Mouse (Mus musculus) layer of hippocampus, adult 8-10 months (tissue): Measurements from ENCODE around the gene Reep6. TPM values are rescaled to one million over a fixed set of nuclear protein-coding genes. Genes with fewer than 3 reads are reported as not detected.

Source experiments
- DNase-seq, 2 experiments: peaks; one replicate each; pipeline ENCODE4 v3.0.0; 2022; ENCODE audit warnings: low spot score in 2 of 2
- total RNA-seq, 4 experiments: library from RNA; stranded (reverse); gene quantifications; 2 replicates each; pipeline ENCODE4 v1.2.4; 2022

Gene Reep6
- total RNA-seq, 4 experiments from 2014 or later, result 9.2 to 12.3 (median 10.2) TPM

DNA sequence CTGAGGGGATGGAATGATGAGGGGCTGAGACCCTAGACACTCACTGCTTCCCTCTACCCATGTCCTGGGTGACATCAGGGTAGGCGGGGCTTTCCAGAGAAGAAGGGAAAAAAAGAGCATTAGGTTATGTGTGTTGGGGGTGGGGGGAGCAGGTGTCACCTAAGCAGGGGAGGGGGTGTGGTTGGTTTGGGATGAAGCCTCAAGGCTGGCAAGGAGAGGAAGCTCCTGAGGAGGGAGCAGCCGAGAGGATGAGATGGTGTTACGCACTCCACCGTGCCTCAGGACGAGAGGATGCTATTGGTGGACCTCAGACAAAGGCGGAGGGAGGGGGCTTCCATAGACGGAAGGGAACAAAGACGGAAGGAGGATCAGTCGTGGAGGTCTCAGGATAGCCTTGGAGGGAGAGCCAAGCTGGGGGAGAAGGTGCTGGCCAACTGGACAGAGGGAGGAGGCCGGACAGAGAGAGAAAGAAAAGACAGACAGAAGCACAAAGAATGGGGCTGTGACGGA lies 29.0 kb upstream of the Reep6 start:
- no peak for DNase-seq

DNA sequence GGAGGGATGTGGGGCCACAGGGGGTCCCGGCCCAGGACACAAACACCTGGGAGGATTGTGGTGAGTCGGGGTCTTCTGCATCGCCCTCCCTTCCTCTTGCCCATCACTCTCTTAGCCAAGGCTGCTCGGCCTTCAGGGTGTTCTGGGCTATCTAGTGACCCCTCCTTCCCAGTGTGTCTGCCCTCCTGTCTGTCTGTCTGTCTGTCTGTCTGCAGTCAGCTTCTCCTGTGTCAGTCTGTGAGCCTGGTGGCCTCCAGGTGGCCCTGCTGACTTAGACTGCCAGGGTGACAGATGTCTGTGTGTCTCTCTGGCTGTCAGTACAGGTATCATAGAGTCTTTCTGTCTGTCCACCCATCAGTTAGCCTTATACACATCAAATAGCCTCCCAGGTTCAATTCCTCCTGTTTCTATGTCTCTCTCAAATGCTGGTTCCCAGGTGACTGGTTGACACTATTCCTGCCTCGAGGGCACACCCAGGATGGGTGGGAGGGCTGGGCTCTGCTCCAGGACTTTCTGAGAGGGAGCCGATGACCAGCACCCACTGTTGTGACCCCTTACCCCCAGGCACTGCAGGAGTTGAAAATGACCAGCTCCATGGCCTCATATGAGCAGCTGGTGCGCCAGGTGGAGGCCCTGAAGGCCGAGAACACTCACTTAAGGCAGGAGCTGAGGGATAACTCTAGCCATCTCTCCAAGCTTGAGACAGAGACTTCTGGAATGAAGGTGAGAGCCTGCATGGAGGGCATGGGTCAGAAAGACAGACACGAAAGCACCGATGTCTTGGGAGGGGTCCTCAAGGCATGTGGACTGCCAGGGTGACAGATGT lies 28.3 kb upstream of the Reep6 start:
- no peak for DNase-seq

DNA sequence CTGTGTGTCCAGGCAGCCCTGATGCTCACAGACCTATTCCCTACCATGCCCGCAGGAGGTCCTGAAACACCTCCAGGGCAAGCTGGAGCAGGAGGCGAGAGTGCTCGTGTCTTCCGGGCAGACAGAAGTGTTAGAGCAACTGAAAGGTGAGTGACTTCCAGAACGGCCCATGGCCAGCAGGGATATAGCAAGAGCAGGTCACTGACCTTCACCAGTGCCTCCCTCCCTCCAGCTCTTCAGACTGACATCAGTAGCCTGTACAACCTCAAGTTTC lies 27.7 kb upstream of the Reep6 start:
- no peak for DNase-seq

GRCm38 (mm10) chr10:80302471-80302881 lies 27.3 kb upstream of the Reep6 start:
- peak; percentile 70 to 86 for DNase-seq

DNA sequence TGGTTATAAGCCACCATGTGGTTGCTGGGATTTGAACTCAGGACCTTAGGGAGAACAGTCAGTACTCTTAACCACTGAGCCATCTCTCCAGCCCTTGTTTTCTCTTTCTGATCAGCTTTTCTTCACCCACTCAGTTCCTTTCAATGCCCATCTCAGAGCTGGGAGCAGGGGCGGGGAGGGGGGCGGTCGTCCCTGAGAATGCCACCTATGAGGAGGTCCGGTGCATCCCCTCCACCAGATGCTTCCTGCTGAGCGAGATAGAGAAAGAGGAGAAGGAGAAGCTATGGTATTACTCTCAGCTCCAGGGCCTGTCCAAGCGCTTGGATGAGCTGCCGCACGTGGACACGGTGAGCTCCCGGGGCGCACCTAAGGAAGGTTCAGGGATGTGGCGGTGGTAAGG lies 25.3 kb upstream of the Reep6 start:
- no peak for DNase-seq

- DNase-seq, result no peak
Measured at GRCm38 (mm10) chr10:80304862-80305261, 24.9 kb upstream of the Reep6 start.

DNA sequence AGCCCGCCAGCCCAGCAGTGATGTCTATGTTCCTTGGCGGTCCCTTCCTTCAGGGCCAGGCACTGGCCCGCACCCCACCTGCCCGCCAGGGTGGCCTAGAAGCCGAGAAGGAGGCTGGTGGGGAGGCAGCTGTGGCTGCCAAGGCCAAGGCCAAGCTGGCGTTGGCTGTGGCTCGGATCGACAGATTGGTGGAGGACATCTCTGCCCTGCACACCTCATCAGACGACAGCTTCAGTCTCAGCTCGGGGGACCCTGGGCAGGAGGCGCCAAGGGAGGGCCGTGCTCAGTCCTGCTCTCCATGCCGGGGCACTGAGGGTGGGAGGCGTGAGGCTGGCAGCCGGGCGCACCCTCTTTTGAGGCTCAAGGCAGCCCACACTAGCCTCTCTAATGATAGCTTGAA lies 18.2 kb upstream of the Reep6 start:
- no peak for DNase-seq

DNA sequence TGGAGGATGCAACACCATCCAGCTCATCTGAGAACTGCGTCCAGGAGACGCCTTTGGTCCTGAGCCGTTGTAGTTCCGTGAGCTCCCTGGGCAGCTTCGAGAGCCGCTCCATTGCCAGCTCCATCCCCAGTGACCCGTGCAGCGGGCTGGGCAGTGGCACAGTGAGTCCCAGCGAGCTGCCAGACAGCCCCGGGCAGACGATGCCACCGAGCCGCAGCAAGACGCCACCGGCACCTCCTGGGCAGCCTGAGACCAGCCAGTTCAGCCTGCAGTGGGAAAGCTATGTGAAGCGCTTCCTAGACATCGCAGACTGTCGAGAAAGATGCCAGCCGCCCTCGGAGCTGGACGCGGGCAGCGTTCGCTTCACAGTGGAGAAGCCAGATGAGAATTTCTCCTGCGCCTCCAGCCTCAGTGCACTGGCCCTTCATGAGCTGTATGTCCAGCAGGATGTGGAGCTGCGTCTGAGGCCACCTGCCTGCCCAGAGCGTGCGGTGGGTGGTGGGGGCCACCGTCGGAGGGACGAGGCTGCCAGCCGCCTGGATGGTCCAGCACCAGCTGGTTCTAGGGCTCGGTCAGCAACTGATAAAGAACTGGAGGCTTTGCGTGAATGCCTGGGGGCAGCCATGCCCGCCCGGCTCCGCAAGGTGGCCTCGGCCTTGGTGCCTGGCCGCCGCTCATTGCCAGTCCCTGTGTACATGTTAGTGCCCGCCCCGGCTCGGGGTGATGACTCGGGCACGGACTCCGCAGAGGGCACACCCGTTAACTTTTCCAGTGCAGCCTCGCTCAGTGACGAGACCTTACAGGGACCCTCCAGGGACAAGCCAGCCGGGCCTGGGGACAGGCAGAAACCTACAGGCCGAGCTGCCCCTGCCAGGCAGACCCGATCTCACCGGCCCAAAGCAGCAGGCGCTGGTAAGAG lies 16.9 kb upstream of the Reep6 start:
- DNase-seq, result no peak

DNA sequence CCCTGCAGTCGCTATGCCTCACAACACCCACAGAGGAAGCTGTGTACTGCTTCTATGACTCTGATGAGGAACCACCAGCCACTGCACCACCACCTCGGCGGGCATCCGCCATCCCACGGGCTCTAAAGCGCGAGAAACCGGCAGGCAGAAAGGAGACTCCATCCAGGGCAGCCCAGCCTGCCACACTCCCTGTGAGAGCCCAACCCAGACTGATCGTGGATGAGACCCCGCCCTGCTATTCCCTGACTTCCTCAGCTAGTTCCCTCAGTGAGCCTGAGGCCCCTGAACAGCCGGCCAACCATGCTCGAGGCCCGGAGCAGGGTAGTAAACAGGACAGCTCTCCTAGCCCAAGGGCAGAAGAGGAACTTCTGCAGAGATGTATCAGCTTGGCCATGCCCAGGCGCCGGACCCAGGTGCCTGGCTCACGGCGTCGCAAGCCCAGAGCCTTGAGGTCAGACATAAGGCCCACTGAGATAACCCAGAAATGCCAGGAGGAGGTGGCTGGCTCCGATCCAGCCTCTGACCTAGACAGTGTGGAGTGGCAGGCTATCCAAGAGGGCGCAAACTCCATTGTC lies 16.0 kb upstream of the Reep6 start:
- no peak for DNase-seq

- DNase-seq, result no peak
Measured at GRCm38 (mm10) chr10:80314494-80315001, 15.2 kb upstream of the Reep6 start.

DNA sequence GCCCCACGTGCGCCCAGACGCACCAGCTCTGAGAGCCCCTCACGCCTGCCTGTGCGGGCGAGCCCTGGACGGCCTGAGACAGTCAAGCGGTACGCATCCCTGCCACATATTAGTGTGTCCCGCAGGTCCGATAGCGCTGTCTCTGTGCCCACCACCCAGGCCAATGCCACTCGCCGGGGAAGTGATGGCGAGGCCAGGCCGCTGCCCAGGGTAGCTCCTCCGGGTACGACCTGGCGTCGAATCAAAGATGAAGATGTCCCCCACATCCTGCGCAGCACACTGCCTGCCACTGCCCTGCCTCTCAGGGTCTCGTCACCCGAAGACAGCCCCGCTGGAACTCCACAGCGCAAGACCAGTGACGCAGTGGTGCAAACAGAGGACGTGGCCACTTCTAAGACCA lies 14.4 kb upstream of the Reep6 start:
- DNase-seq, result no peak

DNA sequence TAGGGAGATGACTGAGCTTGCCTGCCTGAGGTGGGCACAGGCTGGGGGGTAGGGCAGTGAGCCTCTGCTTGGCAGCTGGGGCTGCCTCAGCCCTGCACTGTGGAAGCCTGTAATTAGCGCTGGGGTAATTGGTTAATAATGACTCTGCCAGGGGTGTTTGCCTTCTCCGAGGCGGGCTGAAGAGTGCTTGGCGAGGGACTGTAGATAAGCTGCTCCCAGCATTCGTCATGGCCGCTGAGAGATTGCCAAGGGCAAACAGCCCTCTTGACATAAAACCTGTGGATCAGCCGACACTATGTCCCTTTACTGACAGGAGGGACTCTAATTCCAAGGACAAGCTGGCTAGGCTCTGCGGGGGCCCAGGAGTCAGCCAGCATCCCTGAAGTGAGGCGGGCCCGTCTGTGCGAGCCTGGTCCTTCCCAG lies 13.4 kb upstream of the Reep6 start:
- DNase-seq, result no peak

DNA sequence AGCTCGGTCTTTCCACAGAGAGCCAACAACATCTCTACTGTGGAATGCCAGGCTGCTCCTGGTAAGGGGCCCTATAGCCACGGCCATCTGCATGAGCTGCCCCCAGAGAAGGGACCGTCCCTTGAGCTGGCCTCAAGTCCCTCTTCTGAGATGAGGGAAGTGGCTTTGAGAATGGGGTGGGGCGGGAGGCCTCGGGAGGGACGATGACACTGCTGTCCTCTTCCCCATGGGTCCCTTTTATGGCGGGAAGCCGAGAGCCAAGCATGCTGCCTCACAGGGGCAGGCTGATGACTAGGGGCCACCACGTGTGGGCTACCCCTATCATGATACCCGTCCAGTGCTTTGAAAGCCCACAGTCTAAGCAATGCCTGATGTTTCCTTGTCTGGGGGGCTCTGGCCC lies 12.7 kb upstream of the Reep6 start:
- no peak for DNase-seq

GRCm38 (mm10) chr10:80320340-80320760 lies 9.4 kb upstream of the Reep6 start, which contains the start of gene 2310011J03Rik:
Gene 2310011J03Rik (minus strand): TSS chr10:80320537.
- DNase-seq, result peak; percentile 87 to 88

DNA sequence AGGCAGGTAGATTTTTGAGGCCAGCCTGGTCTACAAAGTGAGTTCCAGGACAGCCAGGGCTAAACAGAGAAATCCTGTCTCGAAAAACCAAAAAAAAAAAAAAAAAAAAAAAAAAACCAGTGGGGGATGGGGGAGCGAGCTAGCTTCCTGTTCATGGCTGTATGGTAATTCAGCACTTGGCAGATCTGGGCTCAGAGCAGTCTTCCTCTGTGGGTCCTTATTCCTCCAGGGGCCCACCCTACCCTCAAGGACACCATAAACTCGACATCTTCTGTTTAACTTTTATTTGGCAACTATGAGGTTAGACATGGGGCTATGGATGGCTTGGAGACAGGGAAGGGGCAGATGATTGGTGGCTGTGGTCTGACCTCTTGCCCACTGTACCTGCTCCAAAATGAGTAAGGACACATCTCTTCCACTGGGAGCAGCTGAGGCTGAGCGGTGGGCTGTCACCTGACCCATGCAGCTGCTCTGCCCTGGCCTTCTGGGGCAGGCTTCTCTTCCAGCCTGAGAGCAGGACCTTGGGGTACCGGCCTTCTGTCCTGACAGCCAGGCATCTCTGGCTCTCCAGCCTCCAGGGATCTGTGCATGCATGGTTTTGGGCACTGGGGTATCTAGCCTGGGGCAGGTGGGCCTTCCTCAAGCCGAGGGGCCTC lies 8.6 kb upstream of the Reep6 start:
- DNase-seq, result no peak

GRCm38 (mm10) chr10:80321670-80322581 lies 7.8 kb upstream of the Reep6 start:
- no peak for DNase-seq

DNA sequence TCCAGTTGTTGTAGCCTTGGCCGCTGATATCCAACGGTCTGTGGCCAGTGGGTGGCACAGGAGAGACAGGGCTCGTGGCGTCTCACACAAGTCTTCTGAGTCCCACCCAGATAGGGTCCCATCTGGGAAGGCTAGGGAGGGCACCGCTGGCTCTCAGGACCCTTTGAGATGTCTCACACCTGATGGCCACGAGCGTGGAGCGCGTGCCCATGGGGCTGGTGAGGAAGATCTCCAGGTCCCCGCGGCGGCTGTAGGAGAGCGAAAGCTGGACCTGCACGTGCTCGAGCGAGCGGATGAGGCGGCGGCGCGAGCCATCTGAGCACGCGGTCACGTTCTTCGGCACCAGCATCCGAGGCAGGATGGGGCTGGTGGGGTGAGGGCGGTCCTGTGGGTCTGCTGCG lies 6.9 kb upstream of the Reep6 start:
- DNase-seq, result no peak

- no peak for DNase-seq
Measured at GRCm38 (mm10) chr10:80323261-80324119, 6.3 kb upstream of the Reep6 start.
